Mouse (Mus musculus) testis, postnatal 10 days (tissue): Measurements from ENCODE around the gene Itih3.

Experiments used
- DNase-seq: peaks from one replicate; pipeline ENCODE4 v3.0.0; 2021; ENCODE audit warnings: low spot score

Itih3 gene

DNA sequence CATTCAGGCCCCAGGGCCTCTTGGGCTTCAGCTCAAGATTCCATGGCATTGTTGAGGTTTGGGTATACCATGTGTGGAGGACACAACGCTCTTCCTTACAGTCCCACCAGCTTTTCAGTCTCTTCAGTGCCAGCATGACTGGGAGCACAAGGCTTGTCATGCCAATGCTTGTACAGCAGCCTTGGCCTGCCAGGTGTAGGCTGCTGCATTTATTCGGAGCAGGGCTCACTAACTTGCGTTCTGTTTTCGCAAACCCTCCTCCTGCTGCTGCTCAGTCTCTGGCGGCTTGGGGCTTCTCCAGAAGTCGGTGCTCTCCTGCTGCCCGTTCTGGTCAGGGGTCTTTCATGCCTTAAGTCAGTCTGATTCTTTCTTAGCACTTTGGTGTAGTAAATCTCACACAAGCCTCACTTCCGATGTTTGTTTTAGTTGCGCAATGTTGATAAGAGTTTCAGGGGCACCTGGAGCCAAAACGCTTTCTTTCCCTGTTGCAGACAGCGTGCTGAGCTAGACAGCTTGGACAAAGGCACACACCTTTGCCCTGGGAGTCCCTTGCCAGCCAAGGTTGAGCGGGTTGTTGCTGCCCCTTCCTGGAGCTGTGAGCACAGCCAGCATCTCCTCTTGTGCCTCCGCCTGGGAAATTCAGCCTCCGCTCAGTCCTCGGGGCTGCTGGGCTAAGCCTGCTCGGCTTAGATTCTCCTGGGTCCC, 62.0 kb downstream of the Itih3 start:
- DNase-seq, result no peak
